Mouse (Mus musculus) forebrain, embryonic 16.5 days (tissue): ENCODE measurements around the gene Olfr346. TPM values are rescaled to one million over a fixed set of nuclear protein-coding genes. Genes with fewer than 3 reads are reported as not detected.

Source experiments
- ATAC-seq: fragments of 200-750 bp; cut with Nextera tagmentation; 2 replicates; pipeline ENCODE4 v1.8.0; 2017; ENCODE audit warnings: mild to moderate bottlenecking, moderate library complexity
- H3K27ac ChIP-seq: fragments of 300-500 bp; sonication (generic); 2 replicates; pipeline ENCODE4 v1.5.1; 2014; ENCODE audit warnings: low read length, control low read depth
- H3K27me3 ChIP-seq: fragments of 300-500 bp; sonication (generic); replicated peaks from 2 replicates; pipeline ENCODE4 v1.6.1; 2014; ENCODE audit warnings: low read length; ENCODE audit not compliant: control insufficient read depth, insufficient read depth
- H3K36me3 ChIP-seq: fragments of 300-500 bp; sonication (generic); 2 replicates; pipeline ENCODE4 v1.6.1; 2014; ENCODE audit not compliant: control insufficient read depth, insufficient read depth
- H3K4me1 ChIP-seq: fragments of 300-500 bp; sonication (generic); replicated peaks from 2 replicates; pipeline ENCODE4 v1.6.1; 2014; ENCODE audit warnings: low read length; ENCODE audit not compliant: control insufficient read depth, insufficient read depth
- H3K4me2 ChIP-seq: fragments of 300-500 bp; sonication (generic); 2 replicates; pipeline ENCODE4 v1.6.1; 2014; ENCODE audit warnings: mild to moderate bottlenecking, low read length, control low read depth
- H3K4me3 ChIP-seq: fragments of 300-500 bp; sonication (generic); replicated peaks from 2 replicates; pipeline ENCODE4 v1.5.1; 2014; ENCODE audit warnings: mild to moderate bottlenecking, low read length, control low read depth
- H3K9ac ChIP-seq: fragments of 300-500 bp; sonication (generic); replicated peaks from 2 replicates; pipeline ENCODE4 v1.6.1; 2014; ENCODE audit warnings: low read depth, low read length, control low read depth
- H3K9me3 ChIP-seq: fragments of 300-500 bp; sonication (generic); 2 replicates; pipeline ENCODE4 v1.6.1; 2016; ENCODE audit warnings: low read length; ENCODE audit not compliant: control insufficient read depth
- WGBS: fragments of 180-500 bp; shearing (Covaris S2); extraction: QIAGEN DNeasy Blood & Tissue Kit; methylation state at CpG from one replicate; pipeline ENCODE4 v1.1.7; 2014; 5-methylcytosine and 5-hydroxymethylcytosine counted together
- polyA plus RNA-seq: library from polyadenylated mRNA; unstranded; fragments of >200 nt; fragmentation: Nextera tagmentation; extraction: Ambion mirVana; gene quantifications from 2 replicates; pipeline ENCODE4 v1.2.1, GENCODE M21; 2015

Olfr346 gene
- polyA plus RNA-seq: not detected in 2 replicates

- WGBS: 89% methylated on average over 1 of the region's 1 CpGs
- Histone ChIP-seq H3K27me3 (no peaks in the 10 kb centered on the region), H3K4me3 (no peak within 1 kb of the TSS), H3K27ac (no peak within 1 kb of the TSS), H3K4me2 (no peak within 1 kb of the TSS), H3K36me3 (no peaks in the 10 kb centered on the region), H3K9me3 (peaks cover 3% of the 10 kb centered on the region; the same call in 1 of the 2 replicates), H3K4me1 (no peaks in the 10 kb centered on the region), H3K9ac (no peak within 1 kb of the TSS)
- ATAC-seq: no peak
Observed at GRCm38 (mm10) chr2:36685488-36685887, at the start of gene Olfr346. Gene Olfr346 (plus strand): TSS chr2:36685788.

DNA sequence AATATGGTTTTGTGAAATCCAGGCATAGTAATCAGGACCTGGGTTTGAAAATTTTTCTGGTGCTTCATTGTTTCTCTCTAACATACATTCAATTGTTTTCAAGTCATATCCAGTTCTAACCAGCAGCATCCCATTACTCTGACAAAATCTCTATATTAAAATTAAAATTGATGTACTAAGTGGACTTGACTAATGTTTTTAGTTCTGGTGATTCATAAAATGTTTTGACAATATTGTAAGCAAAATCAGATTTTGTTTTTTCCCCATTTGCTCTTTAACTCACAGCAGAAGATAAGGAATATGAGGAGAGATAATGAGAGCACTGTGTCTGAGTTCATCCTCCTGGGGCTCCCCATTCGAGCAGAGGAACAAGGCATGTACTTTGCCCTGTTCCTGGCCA lies 45.8 kb upstream of the Olfr346 start, which contains the start of gene Olfr345:
Gene Olfr345 (plus strand): TSS at position 301 of the 400 bp plus-strand sequence.
- no peak within 1 kb of the TSS for H3K27ac ChIP-seq
- H3K9ac ChIP-seq: no peak within 1 kb of the TSS
- H3K4me1 ChIP-seq: no peaks in the 10 kb centered on the region
- WGBS: 77% methylated on average over 1 of the region's 1 CpGs
- no peak for ATAC-seq
- no peak within 1 kb of the TSS for H3K4me2 ChIP-seq
- H3K36me3 ChIP-seq: no peaks in the 10 kb centered on the region
- no peaks in the 10 kb centered on the region for H3K27me3 ChIP-seq
- H3K4me3 ChIP-seq: no peak within 1 kb of the TSS
- 0 out of 2 replicates have a peak, but pooled peaks cover 3% of the 10 kb centered on the region for H3K9me3 ChIP-seq

GRCm38 (mm10) chr2:36731602-36732001 lies 46.0 kb downstream of the Olfr346 start, which contains the start of gene Olfr347:
Gene Olfr347 (plus strand): TSS chr2:36731902.
- ATAC-seq: no peak
- H3K9me3 ChIP-seq: peaks cover 7% of the 10 kb centered on the region
- H3K4me3 ChIP-seq: no peak within 1 kb of the TSS

DNA sequence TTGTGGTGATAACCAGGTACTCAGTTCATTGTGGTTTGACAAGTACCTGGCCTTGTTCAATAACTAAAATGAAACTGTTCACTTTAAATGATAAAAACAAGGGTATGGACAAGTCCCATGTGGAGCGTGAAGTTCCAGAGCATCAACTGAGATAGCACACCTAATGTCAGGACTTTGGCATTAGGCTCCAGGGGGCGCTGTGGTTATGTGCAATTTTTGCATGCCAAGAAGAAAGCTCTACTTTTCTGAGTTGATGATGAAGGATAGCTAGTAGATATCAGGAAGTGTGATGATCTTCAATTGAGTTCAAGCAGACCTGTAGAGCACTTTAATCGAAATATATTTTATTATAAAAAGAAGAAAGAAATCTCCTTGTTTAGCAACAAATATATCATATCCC lies 50.6 kb downstream of the Olfr346 start:
- Histone ChIP-seq H3K4me3 (no peak overlapping the region), H3K27ac (no peak overlapping the region), H3K27me3 (no peaks in the 10 kb centered on the region), H3K36me3 (no peaks in the 10 kb centered on the region), H3K9ac (no peak overlapping the region), H3K4me2 (no peak overlapping the region), H3K9me3 (0 out of 2 replicates have a peak, but pooled peaks cover 2% of the 10 kb centered on the region), H3K4me1 (no peaks in the 10 kb centered on the region)
- no peak for ATAC-seq
- WGBS: 56% methylated on average over 3 of the region's 3 CpGs

More at GRCm38 (mm10) chr2:36731602-36732001, 46.0 kb downstream of the Olfr346 start, which contains the start of gene Olfr347:
- Histone ChIP-seq H3K27me3 (no peaks in the 10 kb centered on the region), H3K27ac (no peak within 1 kb of the TSS), H3K9ac (no peak within 1 kb of the TSS), H3K4me1 (no peaks in the 10 kb centered on the region), H3K36me3 (no peaks in the 10 kb centered on the region), H3K4me2 (no peak within 1 kb of the TSS)

Other genes with a start within 250 kb of the Olfr346 start
- not detected in 2 replicates for gene Olfr340, start 233.2 kb upstream of the Olfr346 start, polyA plus RNA-seq
- not detected in 2 replicates for gene Olfr341, start 203.3 kb upstream of the Olfr346 start, polyA plus RNA-seq
- not detected in 2 replicates for gene Olfr342, start 160.8 kb upstream of the Olfr346 start, polyA plus RNA-seq
- not detected in 2 replicates for gene Olfr344, start 119.1 kb upstream of the Olfr346 start, polyA plus RNA-seq
- not detected in 2 replicates for gene Olfr345, start 45.7 kb upstream of the Olfr346 start, polyA plus RNA-seq
- gene Olfr347, start 46.1 kb downstream of the Olfr346 start, polyA plus RNA-seq: not detected in 2 replicates
- not detected in 2 replicates for gene Olfr348, start 98.5 kb downstream of the Olfr346 start, polyA plus RNA-seq
- not detected in 2 replicates for gene Olfr50, start 104.8 kb downstream of the Olfr346 start, polyA plus RNA-seq
- gene Olfr3, start 131.2 kb downstream of the Olfr346 start, polyA plus RNA-seq: not detected in 2 replicates
- gene Olfr350, start 160.5 kb downstream of the Olfr346 start, polyA plus RNA-seq: not detected in 2 replicates
- gene Olfr351, start 176.9 kb downstream of the Olfr346 start, polyA plus RNA-seq: not detected in 2 replicates
- gene Olfr352, start 182.7 kb downstream of the Olfr346 start, polyA plus RNA-seq: not detected in 2 replicates
- not detected in 2 replicates for gene Olfr353, start 207.1 kb downstream of the Olfr346 start, polyA plus RNA-seq
- not detected in 2 replicates for gene Olfr354, start 219.9 kb downstream of the Olfr346 start, polyA plus RNA-seq
- gene Olfr355, start 243.1 kb downstream of the Olfr346 start, polyA plus RNA-seq: not detected in 2 replicates